Mouse (Mus musculus) heart, postnatal 0 days (tissue): ENCODE measurements around the gene Pde6b. TPM values are rescaled to one million over a fixed set of nuclear protein-coding genes. Genes with fewer than 3 reads are reported as not detected.

Experiments
- ATAC-seq: fragments of 200-750 bp; cut with Nextera tagmentation; 2 replicates; pipeline ENCODE4 v1.8.0; 2017; ENCODE audit warnings: low read depth, moderate number of reproducible peaks, moderate library complexity; ENCODE audit not compliant: insufficient read depth
- DNase-seq: peaks from one replicate; pipeline ENCODE4 v3.0.0-alpha.2; 2016; ENCODE audit warnings: low spot score
- H3K27ac ChIP-seq: fragments of 300-500 bp; sonication (generic); 2 replicates; pipeline ENCODE4 v1.5.1; 2014; ENCODE audit warnings: low read depth, mild to moderate bottlenecking
- H3K27me3 ChIP-seq: fragments of 300-500 bp; sonication (generic); 2 replicates; pipeline ENCODE4 v1.6.1; 2014; ENCODE audit warnings: low read length, mixed read lengths; ENCODE audit not compliant: control insufficient read depth, insufficient read depth
- H3K36me3 ChIP-seq: fragments of 300-500 bp; sonication (generic); replicated peaks from 2 replicates; pipeline ENCODE4 v1.6.1; 2014; ENCODE audit warnings: low read length, mixed read lengths; ENCODE audit not compliant: control insufficient read depth, insufficient read depth
- H3K4me1 ChIP-seq: fragments of 300-500 bp; sonication (generic); 2 replicates; pipeline ENCODE4 v1.6.1; 2014; ENCODE audit warnings: antibody characterized with exemption; ENCODE audit not compliant: control insufficient read depth, insufficient read depth
- H3K4me2 ChIP-seq: fragments of 300-500 bp; sonication (generic); 2 replicates; pipeline ENCODE4 v1.6.1; 2014; ENCODE audit warnings: low read depth, mild to moderate bottlenecking, low read length, moderate library complexity
- H3K4me3 ChIP-seq: fragments of 300-500 bp; sonication (generic); 2 replicates; pipeline ENCODE4 v1.5.1; 2014; ENCODE audit warnings: low read depth, low read length
- H3K9ac ChIP-seq: fragments of 300-500 bp; sonication (generic); replicated peaks from 2 replicates; pipeline ENCODE4 v1.6.1; 2014; ENCODE audit warnings: low read depth, low read length, mixed read lengths
- H3K9me3 ChIP-seq: fragments of 300-500 bp; sonication (generic); replicated peaks from 2 replicates; pipeline ENCODE4 v1.6.1; 2016; ENCODE audit warnings: low read length; ENCODE audit not compliant: control insufficient read depth
- CTCF ChIP-seq: IDR thresholded peaks from 2 replicates; pipeline ENCODE4 v1.5.1; 2016; ENCODE audit warnings: antibody characterized with exemption, control low read depth, low read depth
- EP300 ChIP-seq: IDR thresholded peaks from 2 replicates; pipeline ENCODE4 v1.6.1; 2016; ENCODE audit warnings: antibody characterized with exemption, low read depth
- WGBS: fragments of 180-500 bp; shearing (Covaris S2); extraction: QIAGEN DNeasy Blood & Tissue Kit; methylation state at CpG from one replicate; pipeline ENCODE4 v1.1.7; 2014; 5-methylcytosine and 5-hydroxymethylcytosine counted together
- polyA plus RNA-seq: library from polyadenylated mRNA; unstranded; fragments of >200 nt; fragmentation: Nextera tagmentation; extraction: Ambion mirVana; gene quantifications from 2 replicates; pipeline ENCODE4 v1.2.1, GENCODE M21; 2015
- total RNA-seq: library from RNA; depleted of rRNA; stranded (reverse); fragments of >200 nt; gene quantifications from 2 replicates; pipeline ENCODE4 v1.2.3, GENCODE M21; 2014; ENCODE audit warnings: low replicate concordance; rRNA removed

Pde6b gene
- total RNA-seq = not detected in 2 replicates
- 0.15 TPM in 1 of 2 replicates, not detected in the other for polyA plus RNA-seq

DNA sequence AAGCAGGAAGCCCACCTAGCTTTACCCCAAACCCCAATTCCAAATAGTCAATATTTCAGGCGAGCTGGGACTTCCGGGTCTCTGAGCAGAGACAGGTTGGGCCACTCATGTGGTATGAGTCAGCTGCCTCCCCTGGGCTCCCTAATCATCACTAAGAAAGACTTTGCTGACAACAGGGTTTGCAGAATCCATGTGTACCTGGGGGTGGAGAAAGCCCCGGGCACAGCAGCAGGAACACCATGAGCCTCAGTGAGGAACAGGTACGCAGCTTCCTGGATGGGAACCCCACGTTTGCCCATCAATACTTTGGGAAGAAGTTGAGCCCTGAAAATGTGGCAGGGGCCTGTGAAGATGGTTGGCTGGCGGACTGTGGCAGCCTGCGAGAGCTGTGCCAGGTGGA, at the start of gene Pde6b:
Gene Pde6b (plus strand): TSS at position 191 of the 400 bp plus-strand sequence.
- no peaks in the 10 kb centered on the region for H3K4me1 ChIP-seq
- no peaks in the 10 kb centered on the region for H3K27me3 ChIP-seq
- H3K9me3 ChIP-seq = no peaks in the 10 kb centered on the region
- 62% methylated on average over 7 of the region's 7 CpGs for WGBS
- ATAC-seq = no peak
- TF ChIP-seq CTCF (no peak), EP300 (no peak)
- DNase-seq = no peak
- no peak within 1 kb of the TSS for H3K4me2 ChIP-seq
- no peak within 1 kb of the TSS for H3K9ac ChIP-seq
- H3K36me3 ChIP-seq = no peaks in the 10 kb centered on the region
- no peak within 1 kb of the TSS for H3K4me3 ChIP-seq
- H3K27ac ChIP-seq = no peak within 1 kb of the TSS

- 90% methylated on average over 4 of the region's 4 CpGs for WGBS
- H3K9ac ChIP-seq = no peak overlapping the region
- TF ChIP-seq CTCF (no peak), EP300 (no peak)
- H3K9me3 ChIP-seq = no peaks in the 10 kb centered on the region
- ATAC-seq = no peak
- peaks cover 28% of the 10 kb centered on the region; the same call in 1 of the 2 replicates for H3K36me3 ChIP-seq
- H3K27ac ChIP-seq = no peak overlapping the region
- no peaks in the 10 kb centered on the region for H3K27me3 ChIP-seq
- no peak for DNase-seq
- no peak overlapping the region for H3K4me3 ChIP-seq
- no peak overlapping the region for H3K4me2 ChIP-seq
- peaks cover 3% of the 10 kb centered on the region; the same call in 1 of the 2 replicates for H3K4me1 ChIP-seq
These were observed 44.5 kb upstream of the Pde6b start for GRCm38 (mm10) chr5:108343680-108344170.

DNA sequence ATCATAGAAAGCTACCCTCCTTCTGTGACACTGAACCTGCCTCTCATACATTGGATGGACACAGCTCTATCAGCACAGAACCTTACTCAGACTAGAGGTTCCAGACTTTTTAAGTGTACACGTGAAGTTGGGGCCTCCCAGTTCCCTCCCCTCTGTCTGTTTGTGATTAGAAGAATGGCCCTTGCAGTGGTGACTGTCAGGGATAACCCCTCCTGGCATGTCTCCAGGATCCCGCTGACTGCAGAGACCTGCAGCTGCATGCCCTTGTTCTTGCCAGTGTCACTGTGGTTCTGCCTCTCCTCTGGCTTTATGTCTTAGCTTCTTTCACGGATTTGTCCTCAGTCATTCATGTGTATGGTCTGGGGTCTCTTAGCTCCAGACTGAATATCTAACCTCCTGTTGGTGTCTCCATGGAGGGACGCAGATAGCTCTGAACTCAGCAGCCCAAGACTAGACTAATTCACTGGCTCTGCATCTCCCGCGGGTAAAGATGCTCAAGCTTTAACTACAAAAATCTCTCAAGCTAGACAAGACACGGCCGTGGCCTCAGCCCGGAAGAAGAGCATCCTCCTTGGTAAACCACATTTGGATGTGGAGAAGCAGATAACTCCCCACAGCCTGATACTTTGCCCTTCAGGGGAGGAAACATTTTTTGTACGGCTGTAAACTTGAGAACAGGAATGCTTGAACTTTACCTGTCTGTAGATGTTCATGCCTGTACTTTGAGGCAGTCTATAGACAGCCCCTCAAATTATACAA, 42.7 kb upstream of the Pde6b start:
- no peak for TF ChIP-seq CTCF
- TF ChIP-seq EP300 = no peak
- H3K9me3 ChIP-seq = no peaks in the 10 kb centered on the region
- no peaks in the 10 kb centered on the region for H3K27me3 ChIP-seq
- WGBS = 77% methylated on average over 10 of the region's 10 CpGs
- no peak for ATAC-seq
- no peak overlapping the region for H3K4me2 ChIP-seq
- no peak overlapping the region for H3K9ac ChIP-seq
- H3K4me3 ChIP-seq = no peak overlapping the region
- no peak for DNase-seq
- peaks cover 30% of the 10 kb centered on the region; the same call in 1 of the 2 replicates for H3K36me3 ChIP-seq
- H3K4me1 ChIP-seq = peaks cover 3% of the 10 kb centered on the region; the same call in 1 of the 2 replicates
- H3K27ac ChIP-seq = no peak overlapping the region

DNA sequence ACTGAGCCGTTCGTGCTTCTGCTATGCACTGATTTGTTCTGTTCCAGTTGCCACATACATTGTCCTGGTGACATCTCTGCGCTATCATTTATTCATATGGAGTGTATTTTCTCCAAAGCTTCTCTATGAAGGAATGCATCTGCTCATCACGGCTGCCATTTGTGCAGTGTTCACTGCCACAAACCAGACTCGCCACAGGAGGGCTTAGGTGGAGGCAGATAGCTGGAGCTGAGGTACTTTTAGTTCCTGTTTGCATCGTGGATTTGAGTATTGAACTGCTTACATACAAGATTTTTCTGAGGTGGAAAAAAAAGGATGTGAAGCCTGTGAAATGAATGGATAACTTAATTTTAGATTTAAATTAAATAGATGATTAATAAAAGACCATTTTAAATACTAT, 40.3 kb upstream of the Pde6b start:
- WGBS = 73% methylated on average over 6 of the region's 6 CpGs
- Histone ChIP-seq H3K27me3 (no peaks in the 10 kb centered on the region), H3K27ac (no peak overlapping the region), H3K9me3 (no peaks in the 10 kb centered on the region), H3K4me3 (no peak overlapping the region), H3K4me1 (no peaks in the 10 kb centered on the region), H3K4me2 (no peak overlapping the region), H3K9ac (no peak overlapping the region), H3K36me3 (peaks cover 30% of the 10 kb centered on the region; the same call in 1 of the 2 replicates)
- ATAC-seq (no peak), DNase-seq (no peak)
- no peak for TF ChIP-seq EP300
- no peak for TF ChIP-seq CTCF

- DNase-seq (no peak), ATAC-seq (no peak)
- WGBS = 92% methylated on average over 9 of the region's 9 CpGs
- Histone ChIP-seq H3K4me1 (no peaks in the 10 kb centered on the region), H3K9ac (no peak overlapping the region), H3K4me2 (no peak overlapping the region), H3K9me3 (no peaks in the 10 kb centered on the region), H3K27me3 (no peaks in the 10 kb centered on the region), H3K36me3 (peaks cover 22% of the 10 kb centered on the region; the same call in 1 of the 2 replicates), H3K4me3 (no peak overlapping the region), H3K27ac (no peak overlapping the region)
- TF ChIP-seq CTCF (no peak), EP300 (no peak)
These were observed 38.6 kb upstream of the Pde6b start for GRCm38 (mm10) chr5:108349511-108350148.
